Comparison of ENCODE assay signal across 16 mouse cellular contexts in the genomic region with DNA sequence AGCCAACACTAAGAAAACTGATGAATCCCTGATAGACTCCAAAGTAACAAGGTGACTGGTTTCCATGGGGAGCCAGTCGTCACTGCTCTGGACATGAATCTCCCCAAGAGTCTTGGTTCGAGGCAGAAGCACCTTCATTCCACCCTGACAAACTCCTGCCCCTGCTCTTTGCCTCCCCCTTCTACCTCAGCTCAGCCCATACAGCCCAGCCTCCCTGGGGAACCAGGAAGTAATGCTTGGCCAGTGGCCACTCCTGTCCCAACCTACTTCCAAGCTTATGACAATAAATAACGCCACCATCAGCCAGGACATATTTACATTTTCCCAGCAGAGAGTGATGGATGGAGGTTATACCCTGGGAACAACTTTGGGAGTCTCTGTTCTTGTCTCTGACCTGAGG. TPM values are rescaled to one million over a fixed set of nuclear protein-coding genes. Genes with fewer than 3 reads are reported as not detected.
A peak's percentile ranks its signal among the peaks of the same experiment; 100 is the strongest.
DNase-seq lines count a peak whose midpoint lies in the region; ATAC-seq and TF ChIP-seq lines count a peak whose summit lies in the region.
"Had no signal": no experiment of that assay in that cellular context is flagged by ENCODE, and none has a peak within 500 bp of the region (broad histone marks: within the 10 kb centered on the region; RNA-seq: fewer than 3 reads in every experiment).

No protein-coding gene starts in this region.

- TF ChIP-seq CTCF in lung, embryonic 14.5 days (IDR thresholded peaks at IDR 0.05; ENCODE audit: low read depth), result no peak

- H3K9ac ChIP-seq in kidney, embryonic 14.5 days (ENCODE audit: low read depth, low read length), result no peak overlapping the region
- H3K9ac ChIP-seq in lung, embryonic 14.5 days, result no peak overlapping the region; the same call in 1 of the 2 replicates
- no peak overlapping the region for H3K9ac ChIP-seq in stomach, embryonic 14.5 days (replicated peaks; ENCODE audit: low read depth, low read length)
- H3K9ac ChIP-seq in stomach, embryonic 16.5 days (ENCODE audit: low read length), result no peak overlapping the region
- H3K9ac ChIP-seq: forebrain, embryonic 15.5 days; hindbrain, embryonic 14.5 days had no signal

- no peak overlapping the region for H3K4me2 ChIP-seq in kidney, embryonic 14.5 days (replicated peaks; ENCODE audit: low read depth, low read length)
- no peak overlapping the region for H3K4me2 ChIP-seq in lung, embryonic 14.5 days
- H3K4me2 ChIP-seq in stomach, embryonic 14.5 days (replicated peaks; ENCODE audit: low read depth, low read length), result no peak overlapping the region
- no peak overlapping the region for H3K4me2 ChIP-seq in stomach, embryonic 16.5 days (ENCODE audit: low read depth, low read length)
- H3K4me2 ChIP-seq: forebrain, embryonic 15.5 days; heart, embryonic 11.5 days; hindbrain, embryonic 14.5 days had no signal

- H3K36me3 ChIP-seq in kidney, embryonic 14.5 days (ENCODE audit: control insufficient read depth, insufficient read depth, low read length), result no peaks in the 10 kb centered on the region
- H3K36me3 ChIP-seq in lung, embryonic 14.5 days (ENCODE audit: insufficient read depth), result no peaks in the 10 kb centered on the region
- H3K36me3 ChIP-seq in stomach, embryonic 14.5 days (ENCODE audit: control insufficient read depth, insufficient read depth, low read length), result no peaks in the 10 kb centered on the region
- H3K36me3 ChIP-seq in stomach, embryonic 16.5 days (ENCODE audit: control insufficient read depth, insufficient read depth, low read length), result no peaks in the 10 kb centered on the region
- H3K36me3 ChIP-seq: forebrain, embryonic 15.5 days; hindbrain, embryonic 10.5 days had no signal

- no peaks in the 10 kb centered on the region for H3K9me3 ChIP-seq in kidney, embryonic 14.5 days (ENCODE audit: control insufficient read depth, low read length)
- H3K9me3 ChIP-seq in lung, embryonic 14.5 days (ENCODE audit: low read depth, low read length), result no peaks in the 10 kb centered on the region
- H3K9me3 ChIP-seq in stomach, embryonic 14.5 days (ENCODE audit: control insufficient read depth, low read depth, low read length), result no peaks in the 10 kb centered on the region
- no peaks in the 10 kb centered on the region for H3K9me3 ChIP-seq in stomach, embryonic 16.5 days (replicated peaks; ENCODE audit: control insufficient read depth, low read length)
- H3K9me3 ChIP-seq: forebrain, embryonic 15.5 days; hindbrain, embryonic 10.5 days had no signal

- no peaks in the 10 kb centered on the region for H3K4me1 ChIP-seq in kidney, embryonic 14.5 days (ENCODE audit: control insufficient read depth, insufficient read depth, low read length)
- no peaks in the 10 kb centered on the region for H3K4me1 ChIP-seq in lung, embryonic 14.5 days (ENCODE audit: insufficient read depth)
- H3K4me1 ChIP-seq in stomach, embryonic 14.5 days (ENCODE audit: control insufficient read depth, insufficient read depth, low read length), result no peaks in the 10 kb centered on the region
- H3K4me1 ChIP-seq in stomach, embryonic 16.5 days (ENCODE audit: control insufficient read depth, insufficient read depth, low read length), result 0 out of 2 replicates have a peak, but pooled peaks cover 5% of the 10 kb centered on the region
- H3K4me1 ChIP-seq: forebrain, embryonic 15.5 days; hindbrain, embryonic 10.5 days had no signal

- H3K4me3 ChIP-seq in kidney, embryonic 14.5 days (ENCODE audit: low read length), result no peak overlapping the region
- no peak overlapping the region for H3K4me3 ChIP-seq in lung, embryonic 14.5 days (ENCODE audit: low read depth, low read length)
- no peak overlapping the region for H3K4me3 ChIP-seq in stomach, embryonic 14.5 days (ENCODE audit: low read depth, low read length)
- no peak overlapping the region for H3K4me3 ChIP-seq in stomach, embryonic 16.5 days (replicated peaks; ENCODE audit: low read length)
- H3K4me3 ChIP-seq: forebrain, embryonic 15.5 days; heart, adult 2 months; hindbrain, embryonic 10.5 days had no signal

- H3K27ac ChIP-seq in kidney, embryonic 14.5 days (ENCODE audit: low read depth, low read length), result no peak overlapping the region
- H3K27ac ChIP-seq in lung, embryonic 14.5 days (ENCODE audit: low read depth), result no peak overlapping the region
- no peak overlapping the region for H3K27ac ChIP-seq in stomach, embryonic 14.5 days (ENCODE audit: low read length)
- no peak overlapping the region for H3K27ac ChIP-seq in stomach, embryonic 16.5 days (ENCODE audit: low read length)
- H3K27ac ChIP-seq: forebrain, embryonic 15.5 days; heart, adult 2 months; hindbrain, embryonic 10.5 days; hindbrain, embryonic 14.5 days had no signal

- peak; percentile 58 for ATAC-seq in kidney, embryonic 14.5 days (ENCODE audit: low FRiP score, low TSS enrichment)
- peak; percentile 13; the same call in 1 of the 2 replicates for ATAC-seq in lung, embryonic 14.5 days (ENCODE audit: insufficient read depth)
- 0 out of 2 replicates have a peak, but pooled peaks have one; percentile 26 for ATAC-seq in stomach, embryonic 14.5 days (ENCODE audit: insufficient number of reproducible peaks, insufficient read depth, low FRiP score, low read depth)
- ATAC-seq in stomach, embryonic 16.5 days (ENCODE audit: insufficient read depth, low FRiP score), result peak; percentile 48; the same call in 1 of the 2 replicates
- ATAC-seq: forebrain, embryonic 15.5 days had no signal

- no peaks in the 10 kb centered on the region for H3K27me3 ChIP-seq in kidney, embryonic 14.5 days (ENCODE audit: control insufficient read depth, insufficient read depth, low read length)
- no peaks in the 10 kb centered on the region for H3K27me3 ChIP-seq in lung, embryonic 14.5 days (ENCODE audit: insufficient read depth, low read length)
- H3K27me3 ChIP-seq in stomach, embryonic 14.5 days (ENCODE audit: control insufficient read depth, insufficient read depth, low read length), result no peaks in the 10 kb centered on the region
- no peaks in the 10 kb centered on the region for H3K27me3 ChIP-seq in stomach, embryonic 16.5 days (ENCODE audit: control insufficient read depth, insufficient read depth, low read length)
- H3K27me3 ChIP-seq: forebrain, embryonic 15.5 days had no signal

- WGBS in kidney, embryonic 14.5 days, result 43% methylated on average over 3 of the region's 3 CpGs
- WGBS in lung, embryonic 14.5 days, result 22% methylated on average over 3 of the region's 3 CpGs
- WGBS in stomach, embryonic 14.5 days, result 27% methylated on average over 3 of the region's 3 CpGs
- 21% methylated on average over 3 of the region's 3 CpGs for WGBS in stomach, embryonic 16.5 days

- intact Hi-C loops in gastrocnemius, postnatal 36 days (cut with DNase I), result no loop called here

- DNase-seq in kidney, postnatal 10 days, result no peak
- no peak for DNase-seq in lung, embryonic 14.5 days
- DNase-seq in lung, postnatal 25 days (ENCODE audit: low spot score), result no peak
- no peak for DNase-seq in gastrocnemius, postnatal 36 days
- DNase-seq: adrenal gland, adult 2 months; adrenal gland, postnatal 25 days; cerebellum, adult 18-20 months; cerebellum, postnatal 10 days; heart, adult 2 months had no signal

RNA-seq across cellular contexts. Expression of a gene that starts 45.9 kb away (rescaled TPM):
- 36.2 and 51.3 TPM in 2 replicates for polyA plus RNA-seq in kidney, embryonic 14.5 days (2014; fragmentation: Nextera tagmentation; extraction: Ambion mirVana)
- 66.9 and 77.1 TPM in 2 replicates for polyA plus RNA-seq in lung, embryonic 14.5 days (2014; fragmentation: Nextera tagmentation; extraction: Ambion mirVana)
- 50.6 and 52.4 TPM in 2 replicates for polyA plus RNA-seq in stomach, embryonic 14.5 days (2014; fragmentation: Nextera tagmentation; extraction: Ambion mirVana)
- polyA plus RNA-seq in stomach, embryonic 16.5 days (2015; fragmentation: Nextera tagmentation; extraction: Ambion mirVana), result 66.9 and 78.3 TPM in 2 replicates
- total RNA-seq in gastrocnemius, postnatal 36 days (2021), result 10 to 100 TPM; 15.2 to 16.0 TPM

RNA-seq across cellular contexts. Expression of a gene that starts 54.6 kb away (rescaled TPM):
- polyA plus RNA-seq in kidney, embryonic 14.5 days (2014; fragmentation: Nextera tagmentation; extraction: Ambion mirVana), result 0.43 and 0.62 TPM in 2 replicates
- 2.4 and 3.6 TPM in 2 replicates for polyA plus RNA-seq in lung, embryonic 14.5 days (2014; fragmentation: Nextera tagmentation; extraction: Ambion mirVana)
- 2.6 and 3.1 TPM in 2 replicates for polyA plus RNA-seq in stomach, embryonic 14.5 days (2014; fragmentation: Nextera tagmentation; extraction: Ambion mirVana)
- polyA plus RNA-seq in stomach, embryonic 16.5 days (2015; fragmentation: Nextera tagmentation; extraction: Ambion mirVana), result 4.5 and 5.1 TPM in 2 replicates
- under 1 TPM; 0.12 to 0.31 TPM for total RNA-seq in gastrocnemius, postnatal 36 days (2021)
